ENCODE assay signal across 26 mouse cellular contexts in the genomic region with DNA sequence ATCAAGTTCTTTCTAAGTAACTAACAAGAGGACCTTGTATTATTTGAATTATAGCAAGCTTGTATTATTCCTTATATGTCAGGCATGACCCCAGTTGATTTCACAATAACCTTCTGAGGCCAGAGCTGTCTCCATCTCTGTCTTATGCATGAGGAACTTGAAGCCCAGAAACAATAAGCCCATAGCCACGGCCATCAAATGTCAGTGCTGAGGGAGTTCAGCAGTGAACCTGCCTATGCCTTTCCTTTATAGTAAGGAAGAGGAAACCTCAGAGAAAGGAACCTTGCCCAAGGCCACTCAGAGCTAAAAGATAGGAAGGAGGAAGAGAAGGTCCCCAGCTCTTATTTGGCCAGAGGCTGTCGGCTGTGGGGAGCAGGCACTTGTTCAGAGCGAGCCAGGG. TPM values are rescaled to one million over a fixed set of nuclear protein-coding genes. Genes with fewer than 3 reads are reported as not detected.
DNase-seq lines count a peak whose midpoint lies in the region; ATAC-seq and TF ChIP-seq lines count a peak whose summit lies in the region.
"Had no signal": no experiment of that assay in that cellular context is flagged by ENCODE, and none has a peak within 500 bp of the region (broad histone marks: within the 10 kb centered on the region; RNA-seq: fewer than 3 reads in every experiment).

No protein-coding gene starts in this region.

- no peaks in the 10 kb centered on the region for H3K79me2 ChIP-seq in liver, adult 2 months (ENCODE audit: control insufficient read depth, insufficient read depth, low read length)

- peak; percentile 24 for DNase-seq in liver, adult 2 months (ENCODE audit: extremely low read depth, low read depth, low spot score)
- DNase-seq in liver, postnatal 0 days: no peak
- DNase-seq in urinary bladder, adult 18-20 months (ENCODE audit: low spot score in 2 of 2): no peak
- DNase-seq: adrenal gland, adult 8-10 months; adrenal gland, postnatal 14 days; adrenal gland, postnatal 36 days; B cell, adult 2 months; cerebellum, adult 11-12 months; cerebellum, adult 2 months; cerebellum, adult 9-10 months; cerebellum, postnatal 10 days; cerebellum, postnatal 25 days had no signal

- no peaks in the 10 kb centered on the region for H3K36me3 ChIP-seq in liver, adult 2 months (ENCODE audit: control insufficient read depth, insufficient read depth, low read length)
- no peaks in the 10 kb centered on the region for H3K36me3 ChIP-seq in liver, postnatal 0 days (replicated peaks; ENCODE audit: insufficient read depth, low read length)
- H3K36me3 ChIP-seq in heart, embryonic 11.5 days (ENCODE audit: control insufficient read depth, insufficient read depth, low read length): no peaks in the 10 kb centered on the region
- H3K36me3 ChIP-seq: embryonic facial prominence, embryonic 13.5 days; embryonic facial prominence, embryonic 15.5 days; forebrain, embryonic 10.5 days; forebrain, embryonic 12.5 days; G1E had no signal

- H3K4me1 ChIP-seq in liver, adult 2 months (ENCODE audit: control insufficient read depth, insufficient read depth, low read length): no peaks in the 10 kb centered on the region
- H3K4me1 ChIP-seq in liver, postnatal 0 days (ENCODE audit: insufficient read depth): no peaks in the 10 kb centered on the region; the same call in 1 of the 2 replicates
- no peaks in the 10 kb centered on the region for H3K4me1 ChIP-seq in heart, embryonic 11.5 days (ENCODE audit: control insufficient read depth, insufficient read depth, low read length)
- H3K4me1 ChIP-seq: embryonic facial prominence, embryonic 13.5 days; embryonic facial prominence, embryonic 15.5 days; forebrain, embryonic 12.5 days had no signal

- H3K9ac ChIP-seq in liver, adult 2 months (ENCODE audit: low read depth, low read length): no peak overlapping the region
- no peak overlapping the region for H3K9ac ChIP-seq in liver, postnatal 0 days (replicated peaks)
- H3K9ac ChIP-seq in heart, embryonic 11.5 days (ENCODE audit: low read depth, low read length): no peak overlapping the region
- H3K9ac ChIP-seq: embryonic facial prominence, embryonic 13.5 days; embryonic facial prominence, embryonic 15.5 days; forebrain, embryonic 12.5 days had no signal

- H3K4me2 ChIP-seq in liver, postnatal 0 days (ENCODE audit: low read depth, low read length): no peak overlapping the region
- H3K4me2 ChIP-seq in heart, embryonic 11.5 days: no peak overlapping the region
- H3K4me2 ChIP-seq: embryonic facial prominence, embryonic 13.5 days; embryonic facial prominence, embryonic 15.5 days; forebrain, embryonic 12.5 days had no signal

- no peak for ATAC-seq in liver, postnatal 0 days
- peak; percentile 34 to 51; a peak in 3 of 4 replicates for ATAC-seq in hematopoietic stem cell, adult 5-6 weeks (replicated peaks in 1 of 2; ENCODE audit: insufficient read depth in 1 of 2, low FRiP score in 2 of 2, low TSS enrichment in 1 of 2, low read depth in 1 of 2, poor library complexity in 2 of 2, severe bottlenecking in 2 of 2)
- ATAC-seq in heart, embryonic 11.5 days (replicated peaks; ENCODE audit: insufficient number of reproducible peaks, low FRiP score, low TSS enrichment): no peak
- ATAC-seq: activated CD4-positive, CD25-positive, alpha-beta regulatory T cell, adult 4 months; CD4-positive, CD25-positive, alpha-beta regulatory T cell, adult 4 months; forebrain, embryonic 14.5 days; forebrain, embryonic 16.5 days; Patski had no signal

- whole genome bisulfite sequencing in liver, adult 2 months: 73% methylated on average over 3 of the region's 3 CpGs
- WGBS in liver, postnatal 0 days (ENCODE audit: insufficient replicate concordance): 48% methylated on average over 3 of the region's 3 CpGs
- 77% methylated on average over 3 of the region's 3 CpGs for WGBS in heart, embryonic 11.5 days (ENCODE audit: insufficient replicate concordance)

- TF ChIP-seq EP300 in liver, postnatal 0 days (IDR thresholded peaks at IDR 0.05; ENCODE audit: low read depth): no peak

- H3K4me3 ChIP-seq in liver, adult 2 months (ENCODE audit: insufficient read depth, low read depth, low read length): no peak overlapping the region
- no peak overlapping the region for H3K4me3 ChIP-seq in liver, postnatal 0 days (ENCODE audit: low read depth, low read length)
- H3K4me3 ChIP-seq in heart, embryonic 11.5 days (ENCODE audit: low read depth, low read length): no peak overlapping the region
- H3K4me3 ChIP-seq: embryonic facial prominence, embryonic 13.5 days; embryonic facial prominence, embryonic 15.5 days; erythroblast, embryonic 14.5 days; forebrain, embryonic 10.5 days; forebrain, embryonic 12.5 days had no signal

- TF ChIP-seq POLR2A in liver, adult 2 months (IDR thresholded peaks at IDR 0.05; ENCODE audit: extremely low read depth, insufficient read depth, low read length): no peak

- no peaks in the 10 kb centered on the region for H3K9me3 ChIP-seq in liver, postnatal 0 days (ENCODE audit: low read length)
- no peaks in the 10 kb centered on the region for H3K9me3 ChIP-seq in heart, embryonic 11.5 days (replicated peaks; ENCODE audit: control insufficient read depth, low read length)
- H3K9me3 ChIP-seq: embryonic facial prominence, embryonic 13.5 days; embryonic facial prominence, embryonic 15.5 days; forebrain, embryonic 10.5 days; forebrain, embryonic 12.5 days; G1E had no signal

- no peak overlapping the region for H3K27ac ChIP-seq in liver, adult 2 months (replicated peaks; ENCODE audit: insufficient read depth, low read depth, low read length)
- H3K27ac ChIP-seq in liver, postnatal 0 days (ENCODE audit: low read depth): no peak overlapping the region
- no peak overlapping the region for H3K27ac ChIP-seq in heart, embryonic 11.5 days (ENCODE audit: low read depth, low read length)
- H3K27ac ChIP-seq: embryonic facial prominence, embryonic 13.5 days; embryonic facial prominence, embryonic 15.5 days; forebrain, embryonic 10.5 days; forebrain, embryonic 12.5 days had no signal

- H3K27me3 ChIP-seq in liver, adult 2 months (ENCODE audit: control insufficient read depth, insufficient read depth, low read length): no peaks in the 10 kb centered on the region
- H3K27me3 ChIP-seq in liver, postnatal 0 days (ENCODE audit: insufficient read depth, low read length): 0 out of 2 replicates have a peak, but pooled peaks cover 3% of the 10 kb centered on the region
- H3K27me3 ChIP-seq in heart, embryonic 11.5 days (ENCODE audit: control insufficient read depth, insufficient read depth, low read length): no peaks in the 10 kb centered on the region
- H3K27me3 ChIP-seq: CH12.LX; embryonic facial prominence, embryonic 13.5 days; embryonic facial prominence, embryonic 15.5 days; forebrain, embryonic 12.5 days; Patski had no signal

- TF ChIP-seq CTCF in liver, adult 2 months (IDR thresholded peaks at IDR 0.05; ENCODE audit: low read depth, low read length): no peak
- no peak for TF ChIP-seq CTCF in liver, postnatal 0 days (IDR thresholded peaks at IDR 0.05; ENCODE audit: low read depth)

RNA-seq across cellular contexts. Expression of a gene that starts 45.3 kb away (rescaled TPM):
- 6.7 and 9.4 TPM in 2 replicates for total RNA-seq in liver, adult 2 months (2014; rRNA removed)
- 2.3 and 3.1 TPM in 2 replicates for polyA plus RNA-seq in liver, adult 2 months (2012; rRNA removed)
- 30.7 and 32.5 TPM in 2 replicates for polyA plus RNA-seq in liver, postnatal 0 days (2015; fragmentation: Nextera tagmentation; extraction: Ambion mirVana)
- total RNA-seq in hematopoietic stem cell, adult 5-6 weeks (2017): 2.2 and 2.4 TPM in 2 replicates
- polyA plus RNA-seq in heart, embryonic 11.5 days (2014; fragmentation: Nextera tagmentation; extraction: Ambion mirVana): 7.4 and 8.3 TPM in 2 replicates

Comparison
In these comparisons a context has a peak if more than half of its experiments do, and no peak if none do; other contexts are left out.
1. ATAC-seq: peak in hematopoietic stem cell, adult 5-6 weeks (2 of 2); none in liver, postnatal 0 days (single experiment) and heart, embryonic 11.5 days (single experiment).